ENCODE assay signal across 11 mouse cellular contexts in genomic region chr1:118581179-118581578, GRCm38 (mm10).
"Had no signal": no experiment of that assay in that cellular context is flagged by ENCODE, and none has a peak within 500 bp of the region (broad histone marks: within the 10 kb centered on the region; RNA-seq: fewer than 3 reads in every experiment).

No protein-coding gene starts in this region.

- H3K4me1 ChIP-seq: limb, embryonic 10.5 days; midbrain, embryonic 13.5 days had no signal

- H3K27ac ChIP-seq: kidney, postnatal 0 days; left cerebral cortex, adult 2 months; limb, embryonic 10.5 days; midbrain, embryonic 13.5 days; stomach, postnatal 0 days had no signal

- H3K4me3 ChIP-seq: left cerebral cortex, adult 2 months; limb, embryonic 10.5 days; midbrain, embryonic 13.5 days had no signal

- H3K4me2 ChIP-seq: liver, embryonic 11.5 days; midbrain, embryonic 13.5 days had no signal

- H3K9ac ChIP-seq: midbrain, embryonic 13.5 days had no signal

- ATAC-seq: midbrain, embryonic 13.5 days had no signal

- DNase-seq: kidney, adult 11 months; kidney, adult 9 months; kidney, postnatal 36 days; lung, postnatal 36 days; thymus, postnatal 14 days had no signal

- H3K27me3 ChIP-seq: midbrain, embryonic 13.5 days had no signal

- H3K9me3 ChIP-seq: limb, embryonic 10.5 days; midbrain, embryonic 13.5 days had no signal
